Mouse (Mus musculus): ENCODE measurements at regions not wholly inside any gene's neighbourhood (a gene's known extent, or its start where the extent isn't known, plus 50 kb on each side); places are given as distances from the start of the nearest gene placed in this dataset.

DNA sequence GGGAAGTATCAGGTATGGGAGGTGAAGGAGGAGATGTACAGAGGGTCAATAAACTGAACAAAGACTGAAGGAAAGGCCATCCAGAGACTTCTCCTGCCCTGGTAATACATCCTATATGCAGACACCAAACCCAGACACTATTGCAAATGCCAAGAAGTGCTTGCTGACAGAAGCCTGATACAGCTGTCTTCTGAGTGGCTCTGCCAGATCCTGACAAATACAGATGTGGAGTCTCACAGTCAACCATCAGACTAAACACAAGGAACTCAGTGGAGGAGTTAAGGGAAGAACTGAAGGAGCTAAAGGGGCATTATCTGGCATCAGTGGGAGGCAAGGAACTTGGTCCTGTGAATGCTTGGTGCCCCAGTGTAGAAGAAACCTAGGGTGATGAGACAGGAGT lies 557.1 kb downstream of the Speer2 start:
- no peak for TF ChIP-seq CTCF (IDR thresholded peaks at IDR 0.05; ENCODE audit: low read depth)
- no peak for TF ChIP-seq EP300 (IDR thresholded peaks at IDR 0.05; ENCODE audit: low read depth)

Data from heart, postnatal 0 days (tissue).